Mouse (Mus musculus): Measurements from ENCODE around the gene Alg14. TPM values are rescaled to one million over a fixed set of nuclear protein-coding genes. Genes with fewer than 3 reads are reported as not detected.

Alg14 gene
- polyA plus RNA-seq (2021; fragmentation: Nextera tagmentation), result 24.4 and 30.5 TPM in 2 replicates
- long read RNA-seq, experiment 1, transcript Alg14-201 (4 exons, 2,037 nt), result major isoform, 19 of 28 reads
- long read RNA-seq, experiment 1, transcript Alg14-204 (3 exons, 441 nt), result minor isoform, 8 of 28 reads
- long read RNA-seq, experiment 1, partial matches to known transcripts, result 0 of 28 reads
- long read RNA-seq, experiment 1, other reads (novel, unspliced or antisense), result 1 of 28 reads
- long read RNA-seq, experiment 2, transcript Alg14-204 (3 exons, 441 nt), result minor isoform, 6 of 85 reads
- long read RNA-seq, experiment 2, transcript Alg14-201 (4 exons, 2,037 nt), result major isoform, 77 of 85 reads
- long read RNA-seq, experiment 2, partial matches to known transcripts, result 0 of 85 reads
- long read RNA-seq, experiment 2, other reads (novel, unspliced or antisense), result 2 of 85 reads

DNA sequence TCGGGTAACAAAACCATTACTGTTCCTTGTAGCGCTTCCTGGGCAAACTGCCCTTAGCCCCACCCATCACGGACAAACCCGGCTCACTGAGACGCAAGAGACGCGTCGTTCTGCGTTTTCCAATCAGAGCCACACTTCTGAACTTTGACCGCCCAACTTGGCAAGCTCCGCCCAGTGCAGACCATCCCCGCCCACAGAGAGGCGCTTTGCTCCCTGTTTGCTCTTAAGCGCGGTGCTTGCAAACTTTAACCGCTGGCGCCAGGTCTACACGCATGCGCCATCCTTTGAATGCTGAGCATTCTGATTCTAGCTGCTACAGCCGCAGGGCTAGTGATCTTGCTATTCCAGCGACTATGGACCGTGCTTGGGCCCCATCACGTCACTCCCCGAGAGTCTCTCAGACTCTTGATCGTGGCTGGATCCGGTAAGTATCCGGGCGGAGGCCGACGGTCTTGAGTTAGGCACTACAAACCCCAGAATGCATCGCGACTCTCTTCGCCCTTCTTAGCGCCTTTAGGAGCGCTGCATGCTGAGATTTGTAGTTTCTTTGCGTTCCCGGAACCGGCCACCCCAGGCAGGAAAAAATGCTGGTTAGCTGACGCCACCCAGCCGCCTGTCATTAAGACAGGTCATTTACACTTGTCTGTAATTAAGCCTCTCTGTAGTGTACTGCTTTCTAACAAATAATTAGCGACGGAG lies at the start of gene Alg14:
Alg14 (plus strand) TSS at position 214 of the 699 bp plus-strand sequence.

DNA sequence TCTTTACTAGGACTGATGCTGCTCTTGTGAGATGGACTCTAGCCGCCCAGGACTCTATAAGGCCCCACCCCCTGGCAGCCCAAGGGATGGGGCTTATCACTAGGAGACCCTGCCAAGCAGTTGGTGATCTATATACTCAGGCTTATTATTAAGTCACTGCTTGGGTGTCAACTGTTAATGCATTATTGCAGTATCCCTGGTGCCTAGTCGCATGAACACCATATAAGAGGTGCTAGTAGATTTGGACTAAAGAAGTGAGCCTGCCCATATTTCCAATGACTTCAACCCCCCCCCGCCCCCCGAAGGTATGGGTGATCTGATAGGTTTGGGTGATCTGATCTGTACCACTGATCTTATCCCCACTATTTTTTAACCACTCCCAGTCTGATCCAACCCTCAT lies 8.6 kb upstream of the Alg14 start, which contains the start of gene Tmem56:
Tmem56 (minus strand) TSS at position 101 of the 400 bp plus-strand sequence.

Other genes starting within 250 kb of the Alg14 start
- 15.1 and 15.4 TPM in 2 replicates for gene Rwdd3, start 120.1 kb upstream of the Alg14 start, polyA plus RNA-seq (2021; fragmentation: Nextera tagmentation)
- 9.9 and 10.9 TPM in 2 replicates for gene Tmem56, start 8.7 kb upstream of the Alg14 start, polyA plus RNA-seq (2021; fragmentation: Nextera tagmentation)
- gene Cnn3, start 134.7 kb downstream of the Alg14 start, polyA plus RNA-seq (2021; fragmentation: Nextera tagmentation), result 115 and 129 TPM in 2 replicates
- gene Slc44a3, start 240.6 kb downstream of the Alg14 start, polyA plus RNA-seq (2021; fragmentation: Nextera tagmentation), result 0.10 and 0.43 TPM in 2 replicates

All from layer of hippocampus, adult 6 months (tissue).